Mouse (Mus musculus) forebrain, embryonic 13.5 days (tissue): ENCODE measurements around the gene Specc1l. TPM values are rescaled to one million over a fixed set of nuclear protein-coding genes. Genes with fewer than 3 reads are reported as not detected.

Source experiments
- ATAC-seq: fragments of 200-750 bp; cut with Nextera tagmentation; 2 replicates; pipeline ENCODE4 v1.8.0; 2017
- H3K27ac ChIP-seq: fragments of 300-500 bp; sonication (generic); 2 replicates; pipeline ENCODE4 v1.5.1; 2015; ENCODE audit warnings: inconsistent platforms, mild to moderate bottlenecking, moderate library complexity
- H3K27me3 ChIP-seq: fragments of 300-500 bp; sonication (generic); 2 replicates; pipeline ENCODE4 v1.6.1; 2015; ENCODE audit warnings: mild to moderate bottlenecking, inconsistent platforms
- H3K36me3 ChIP-seq: fragments of 300-500 bp; sonication (generic); 2 replicates; pipeline ENCODE4 v1.6.1; 2015; ENCODE audit warnings: mild to moderate bottlenecking, inconsistent platforms; ENCODE audit not compliant: poor library complexity, severe bottlenecking
- H3K4me1 ChIP-seq: fragments of 300-500 bp; sonication (generic); 2 replicates; pipeline ENCODE4 v1.6.1; 2015; ENCODE audit warnings: inconsistent platforms
- H3K4me2 ChIP-seq: fragments of 300-500 bp; sonication (generic); 2 replicates; pipeline ENCODE4 v1.6.1; 2015; ENCODE audit warnings: inconsistent platforms, mild to moderate bottlenecking, moderate library complexity
- H3K4me3 ChIP-seq: fragments of 300-500 bp; sonication (generic); 2 replicates; pipeline ENCODE4 v1.5.1; 2015; ENCODE audit warnings: mild to moderate bottlenecking, inconsistent platforms
- H3K9ac ChIP-seq: fragments of 300-500 bp; sonication (generic); 2 replicates; pipeline ENCODE4 v1.6.1; 2015; ENCODE audit warnings: mild to moderate bottlenecking, inconsistent platforms
- H3K9me3 ChIP-seq: fragments of 300-500 bp; sonication (generic); replicated peaks from 2 replicates; pipeline ENCODE4 v1.6.1; 2016; ENCODE audit warnings: inconsistent platforms
- WGBS: fragments of 180-500 bp; shearing (Covaris S2); methylation state at CpG from one replicate; pipeline ENCODE4 v1.1.7; 2015; 5-methylcytosine and 5-hydroxymethylcytosine counted together
- polyA plus RNA-seq: library from polyadenylated mRNA; unstranded; fragments of >200 nt; fragmentation: Nextera tagmentation; extraction: Ambion mirVana; gene quantifications from 2 replicates; pipeline ENCODE4 v1.2.1, GENCODE M21; 2015

Specc1l gene
- polyA plus RNA-seq, 1 experiment from 2014 or later = 35.4 TPM

DNA sequence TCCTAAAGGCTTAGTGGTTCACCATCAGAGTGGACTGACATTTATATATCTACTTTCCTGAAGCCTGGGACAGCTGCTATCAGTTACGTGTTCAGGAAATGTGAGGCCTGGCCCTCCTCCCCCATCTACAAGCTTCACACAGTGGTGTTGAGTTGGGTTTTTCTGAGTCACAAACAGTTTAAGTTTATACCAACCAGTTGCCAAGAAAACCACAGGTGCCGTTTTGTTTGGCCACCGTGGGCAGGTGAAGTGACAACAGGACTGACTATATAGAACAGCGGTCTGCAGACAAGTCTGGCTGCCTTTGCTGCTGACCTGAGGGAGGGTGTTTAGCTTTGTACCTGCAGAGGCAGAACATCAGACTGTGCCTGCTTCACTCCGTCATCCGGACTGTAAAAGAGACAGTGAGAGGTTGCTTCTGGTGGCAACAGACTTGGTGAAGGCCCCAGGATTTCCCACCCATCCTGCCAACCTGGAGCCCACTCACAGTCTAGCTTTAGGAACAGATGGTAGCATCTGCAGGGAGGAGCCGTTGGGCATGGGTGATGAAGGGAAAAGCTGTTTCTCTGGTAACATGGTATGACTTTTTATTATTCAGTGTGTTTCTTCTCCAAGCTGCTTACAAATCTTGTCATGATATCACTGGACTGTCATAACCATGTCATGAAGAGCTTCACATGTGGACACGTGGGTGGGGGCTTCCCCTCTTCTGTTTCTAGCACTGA is 91.6 kb downstream of the Specc1l start:
- WGBS = 84% methylated on average over 8 of the region's 8 CpGs
- H3K4me3 ChIP-seq = no peak overlapping the region
- H3K9me3 ChIP-seq = no peaks in the 10 kb centered on the region
- H3K9ac ChIP-seq = no peak overlapping the region
- ATAC-seq = peak; percentile 86
- H3K4me1 ChIP-seq = peaks cover 12% of the 10 kb centered on the region
- H3K27me3 ChIP-seq = no peaks in the 10 kb centered on the region
- peak overlapping the region; percentile 80 for H3K27ac ChIP-seq
- H3K36me3 ChIP-seq = peaks cover 63% of the 10 kb centered on the region
- no peak overlapping the region for H3K4me2 ChIP-seq

DNA sequence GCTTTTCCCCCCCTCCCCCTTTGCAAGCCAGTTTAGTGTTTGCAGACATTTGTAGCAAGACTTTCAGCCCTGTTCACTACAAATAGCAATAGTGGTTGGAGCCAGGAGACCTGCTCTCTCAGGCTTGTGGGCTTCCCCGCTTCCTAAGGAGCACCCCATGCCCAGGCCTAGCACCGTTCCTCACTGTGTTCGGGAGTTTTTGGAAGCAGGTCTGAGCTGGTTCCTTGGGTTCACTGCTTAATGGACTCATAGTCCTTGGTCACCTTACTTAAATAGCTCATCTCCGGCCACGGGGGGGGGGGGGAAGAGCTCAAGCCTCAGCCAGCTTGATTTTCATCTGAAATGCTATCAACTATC is 92.2 kb downstream of the Specc1l start:
- WGBS = 86% methylated on average over 5 of the region's 5 CpGs
- ATAC-seq = no peak; the same call in 1 of the 2 replicates
- H3K36me3 ChIP-seq = peaks cover 63% of the 10 kb centered on the region
- H3K9ac ChIP-seq = no peak overlapping the region; the same call in 1 of the 2 replicates
- H3K4me1 ChIP-seq = peaks cover 12% of the 10 kb centered on the region
- peak overlapping the region; percentile 80 for H3K27ac ChIP-seq
- no peak overlapping the region for H3K4me2 ChIP-seq
- no peaks in the 10 kb centered on the region for H3K9me3 ChIP-seq
- H3K27me3 ChIP-seq = no peaks in the 10 kb centered on the region
- no peak overlapping the region for H3K4me3 ChIP-seq

DNA sequence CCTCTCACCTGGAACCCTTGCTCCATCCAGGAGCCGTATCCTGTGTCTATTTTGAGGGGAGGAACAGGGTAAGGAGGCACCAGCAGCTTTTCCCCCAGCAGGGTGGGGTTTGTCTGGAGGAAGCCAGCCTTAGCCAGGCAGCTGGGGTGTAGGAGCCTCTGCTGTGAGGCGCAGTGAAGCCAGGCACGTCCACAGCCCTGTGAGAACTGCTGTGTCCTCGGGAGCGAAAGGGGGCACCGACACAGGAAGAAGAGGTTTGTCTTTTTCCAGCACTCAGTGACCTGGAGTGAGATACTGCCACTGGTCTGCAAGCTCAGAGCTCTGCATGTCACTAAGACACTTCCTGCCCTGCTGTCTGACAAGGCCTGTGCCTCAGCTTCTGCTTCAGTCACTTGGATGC is 92.5 kb downstream of the Specc1l start:
- H3K4me3 ChIP-seq = no peak overlapping the region
- no peaks in the 10 kb centered on the region for H3K27me3 ChIP-seq
- ATAC-seq = 0 out of 2 replicates have a peak, but pooled peaks have one; percentile 22
- no peak overlapping the region; the same call in 1 of the 2 replicates for H3K9ac ChIP-seq
- WGBS = 69% methylated on average over 6 of the region's 6 CpGs
- no peaks in the 10 kb centered on the region for H3K9me3 ChIP-seq
- H3K4me1 ChIP-seq = peaks cover 12% of the 10 kb centered on the region
- H3K36me3 ChIP-seq = peaks cover 64% of the 10 kb centered on the region
- H3K27ac ChIP-seq = peak overlapping the region; percentile 80
- H3K4me2 ChIP-seq = no peak overlapping the region

DNA sequence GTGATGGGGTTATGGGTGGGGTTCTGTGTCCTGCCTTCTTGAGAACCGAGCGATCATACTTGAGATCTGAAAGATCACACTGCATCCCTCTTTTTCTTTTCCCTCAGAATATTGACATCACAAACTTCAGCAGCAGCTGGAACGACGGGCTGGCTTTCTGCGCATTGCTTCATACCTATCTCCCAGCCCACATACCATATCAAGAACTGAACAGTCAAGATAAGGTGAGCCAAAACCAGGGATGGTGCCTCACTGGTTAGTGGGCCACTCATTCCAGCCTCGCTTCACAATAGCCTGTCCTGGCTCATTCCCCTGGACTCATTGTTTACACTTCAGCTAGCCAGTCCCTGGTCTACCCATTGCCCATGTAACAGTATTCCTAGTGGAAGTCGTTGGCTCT is 95.3 kb downstream of the Specc1l start:
- no peak overlapping the region for H3K27ac ChIP-seq
- H3K36me3 ChIP-seq = peaks cover 72% of the 10 kb centered on the region
- no peak for ATAC-seq
- H3K4me2 ChIP-seq = no peak overlapping the region
- no peaks in the 10 kb centered on the region for H3K27me3 ChIP-seq
- peaks cover 12% of the 10 kb centered on the region for H3K4me1 ChIP-seq
- no peak overlapping the region for H3K4me3 ChIP-seq
- no peaks in the 10 kb centered on the region for H3K9me3 ChIP-seq
- 98% methylated on average over 7 of the region's 7 CpGs for WGBS
- H3K9ac ChIP-seq = no peak overlapping the region

DNA sequence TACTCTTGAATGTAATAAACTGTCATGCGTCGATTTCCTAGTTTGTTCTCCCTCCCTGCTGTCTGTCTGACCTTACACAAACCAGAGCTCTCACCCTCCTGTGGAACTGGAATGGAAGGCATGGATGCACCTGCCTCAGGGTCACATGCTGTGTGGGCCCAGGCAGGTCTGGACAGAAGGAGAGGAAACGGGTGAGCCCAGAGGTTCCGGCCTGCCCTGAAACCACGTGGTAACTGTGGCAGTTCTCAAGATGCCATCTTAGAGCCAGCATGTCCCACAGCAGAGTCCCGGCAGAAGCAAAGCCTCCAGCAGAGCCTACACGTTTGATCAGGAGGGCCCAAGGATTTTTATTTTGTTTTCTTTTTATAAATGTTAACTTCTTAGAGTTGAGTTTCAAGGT is 100.5 kb downstream of the Specc1l start:
- ATAC-seq = no peak
- WGBS = 92% methylated on average over 7 of the region's 7 CpGs
- Histone ChIP-seq H3K4me3 (no peak overlapping the region), H3K27me3 (peaks cover 17% of the 10 kb centered on the region), H3K36me3 (peaks cover 54% of the 10 kb centered on the region), H3K4me1 (peaks cover 10% of the 10 kb centered on the region), H3K27ac (no peak overlapping the region), H3K4me2 (no peak overlapping the region), H3K9ac (no peak overlapping the region), H3K9me3 (no peaks in the 10 kb centered on the region)

DNA sequence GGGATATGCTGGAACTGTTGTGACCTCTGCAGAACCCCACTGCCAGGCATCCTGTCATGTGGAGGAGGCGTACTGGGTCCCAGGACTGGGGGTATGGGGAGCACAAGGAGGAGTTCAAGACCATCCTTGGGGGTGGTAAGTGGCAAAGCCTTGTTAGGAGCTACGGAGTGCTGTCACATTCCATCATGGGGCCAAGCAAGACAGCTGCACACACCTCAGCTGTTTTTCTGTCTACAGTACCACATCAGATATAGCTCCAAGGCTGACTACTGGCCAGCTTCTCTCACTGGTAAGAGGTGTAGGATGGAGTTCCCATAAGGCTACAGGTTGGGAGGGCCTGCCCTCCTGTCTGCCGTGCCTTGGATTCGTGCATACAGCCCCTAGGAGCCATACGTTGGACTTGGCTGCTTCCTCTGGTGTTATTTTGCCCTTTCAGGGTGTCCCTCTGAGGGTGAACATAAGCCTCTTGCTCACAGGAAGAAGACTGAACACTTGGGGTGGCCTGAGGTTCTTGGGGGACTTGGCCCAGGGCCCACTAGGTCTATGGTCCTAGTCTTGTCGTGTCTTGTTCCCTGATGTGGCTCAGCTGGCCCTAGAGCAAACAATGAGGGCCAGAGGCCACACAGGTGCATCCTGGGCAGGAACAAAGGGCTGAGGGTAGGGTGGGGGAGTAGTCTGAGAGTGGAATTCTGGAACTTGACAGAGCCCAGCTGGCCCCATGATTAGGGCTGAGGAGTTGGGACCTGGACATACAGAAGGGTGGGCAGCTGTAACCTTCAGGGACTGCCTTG is 102.5 kb downstream of the Specc1l start:
- H3K4me2 ChIP-seq = no peak overlapping the region
- no peak overlapping the region for H3K9ac ChIP-seq
- H3K4me1 ChIP-seq = peaks cover 13% of the 10 kb centered on the region
- ATAC-seq = no peak
- H3K27ac ChIP-seq = no peak overlapping the region
- no peak overlapping the region for H3K4me3 ChIP-seq
- H3K27me3 ChIP-seq = peaks cover 38% of the 10 kb centered on the region
- peaks cover 34% of the 10 kb centered on the region for H3K36me3 ChIP-seq
- no peaks in the 10 kb centered on the region for H3K9me3 ChIP-seq
- 72% methylated on average over 6 of the region's 6 CpGs for WGBS

DNA sequence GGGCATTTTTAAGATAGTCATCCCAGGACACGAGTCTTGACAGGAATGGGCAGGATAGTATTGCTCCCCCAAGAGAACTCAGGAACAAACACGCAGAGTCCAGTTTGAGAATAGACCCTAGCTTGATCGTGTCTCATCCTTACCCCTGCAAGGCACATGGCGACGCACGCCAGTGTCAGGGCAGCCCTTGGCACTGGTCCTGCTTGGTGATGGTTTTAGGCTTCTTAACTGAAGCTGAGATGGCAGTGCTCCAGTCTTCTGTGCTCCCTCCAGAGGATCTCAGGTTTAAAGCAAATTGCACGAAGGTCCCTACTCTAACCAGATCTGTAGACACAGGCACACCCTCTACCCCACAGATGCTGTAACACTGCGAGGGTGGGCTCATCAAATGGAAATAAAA is 103.9 kb downstream of the Specc1l start:
- Histone ChIP-seq H3K27ac (no peak overlapping the region), H3K27me3 (peaks cover 45% of the 10 kb centered on the region), H3K36me3 (peaks cover 20% of the 10 kb centered on the region), H3K9ac (no peak overlapping the region), H3K9me3 (no peaks in the 10 kb centered on the region), H3K4me1 (peaks cover 13% of the 10 kb centered on the region), H3K4me2 (no peak overlapping the region), H3K4me3 (no peak overlapping the region)
- WGBS = 81% methylated on average over 8 of the region's 8 CpGs
- ATAC-seq = no peak

DNA sequence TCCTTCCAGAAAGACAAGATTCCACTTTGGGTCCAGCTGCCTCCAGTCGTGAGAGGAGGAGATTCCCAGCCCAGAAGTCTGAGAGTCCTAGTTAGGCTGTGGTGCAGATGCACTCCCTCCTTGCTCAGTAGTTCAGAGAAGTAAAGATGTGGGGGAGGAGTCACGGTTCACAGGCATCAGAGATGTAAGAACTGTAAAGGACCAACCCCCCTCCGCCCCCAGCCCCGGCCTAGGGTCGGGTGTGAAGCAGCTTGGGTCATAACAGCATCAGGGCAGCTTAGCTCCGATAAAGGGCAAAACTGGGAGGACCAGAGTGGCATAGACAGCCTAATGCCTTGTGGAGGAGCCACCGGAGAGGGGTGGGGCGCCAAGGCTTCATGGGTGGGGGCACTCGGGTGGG is 104.6 kb downstream of the Specc1l start:
- WGBS = 12% methylated on average over 8 of the region's 9 CpGs
- Histone ChIP-seq H3K4me1 (peaks cover 13% of the 10 kb centered on the region), H3K9me3 (no peaks in the 10 kb centered on the region), H3K27ac (no peak overlapping the region), H3K4me3 (peak overlapping the region; percentile 42), H3K36me3 (peaks cover 13% of the 10 kb centered on the region), H3K27me3 (peaks cover 45% of the 10 kb centered on the region), H3K4me2 (peak overlapping the region; percentile 66), H3K9ac (peak overlapping the region; percentile 58)
- ATAC-seq = peak; percentile 62

DNA sequence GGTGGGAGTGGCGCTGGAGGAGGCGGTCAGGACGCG is 104.8 kb downstream of the Specc1l start, which contains the start of gene Adora2a:
Gene Adora2a (plus strand): TSS at position 6 of the 36 bp plus-strand sequence.
- peak within 1 kb of the TSS; percentile 66 for H3K4me2 ChIP-seq
- H3K36me3 ChIP-seq = peaks cover 11% of the 10 kb centered on the region
- ATAC-seq = no peak
- H3K4me1 ChIP-seq = peaks cover 13% of the 10 kb centered on the region
- H3K9ac ChIP-seq = peak within 1 kb of the TSS; percentile 58
- H3K9me3 ChIP-seq = no peaks in the 10 kb centered on the region
- H3K27me3 ChIP-seq = peaks cover 45% of the 10 kb centered on the region
- H3K4me3 ChIP-seq = peak within 1 kb of the TSS; percentile 42
- no CpG with 5 or more reads among the region's 4 CpGs for WGBS
- H3K27ac ChIP-seq = no peak within 1 kb of the TSS

DNA sequence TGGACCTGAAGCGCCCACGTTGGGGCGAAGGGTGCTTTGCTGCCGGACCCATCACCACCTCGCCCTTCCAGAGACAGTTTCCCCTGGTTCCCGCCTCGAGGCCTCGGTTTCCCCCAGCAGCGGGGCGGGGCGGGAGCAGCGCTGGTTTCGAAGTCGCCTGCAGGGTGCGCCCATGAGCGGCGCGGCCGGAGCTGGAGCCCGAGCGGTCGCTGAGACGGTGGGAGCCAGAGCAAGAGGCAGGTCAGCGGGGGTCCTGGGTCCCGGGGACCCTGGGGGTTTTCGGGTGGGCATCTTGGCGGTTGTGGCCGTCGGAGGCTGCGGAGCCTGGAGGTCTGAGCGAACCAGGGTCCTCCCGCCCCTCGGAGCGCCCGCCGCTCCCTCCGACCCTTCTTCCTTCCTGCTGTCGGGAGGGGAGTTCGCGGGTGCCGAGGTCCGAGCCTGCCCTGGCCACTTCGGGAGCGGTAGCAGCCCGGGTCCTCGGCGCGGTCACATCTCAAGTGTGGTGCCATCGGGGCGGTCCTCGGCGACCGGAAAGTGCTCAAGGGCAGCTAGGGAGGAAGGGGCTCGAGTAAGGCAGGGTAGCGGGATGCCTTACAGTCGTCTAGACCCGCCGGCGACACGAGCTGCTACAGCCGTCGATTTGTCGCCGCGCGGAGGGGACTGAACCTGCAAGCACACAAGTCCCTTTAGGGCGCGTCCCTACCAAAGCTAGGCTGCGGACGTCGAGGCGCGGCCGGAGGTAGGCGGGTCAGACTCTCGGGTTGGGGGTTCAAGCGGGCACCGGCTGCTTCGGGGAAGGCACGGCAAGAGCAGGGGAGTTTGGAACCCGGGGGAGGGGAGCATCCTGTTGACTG is 105.3 kb downstream of the Specc1l start:
- Histone ChIP-seq H3K4me2 (peak overlapping the region; percentile 66), H3K9me3 (no peaks in the 10 kb centered on the region), H3K4me1 (peaks cover 13% of the 10 kb centered on the region), H3K4me3 (peak overlapping the region; percentile 42), H3K27me3 (peaks cover 45% of the 10 kb centered on the region), H3K36me3 (0 out of 2 replicates have a peak, but pooled peaks cover 7% of the 10 kb centered on the region), H3K27ac (no peak overlapping the region), H3K9ac (peak overlapping the region; percentile 58)
- 1% methylated on average over 71 of the region's 81 CpGs for WGBS
- peak; percentile 76 for ATAC-seq

DNA sequence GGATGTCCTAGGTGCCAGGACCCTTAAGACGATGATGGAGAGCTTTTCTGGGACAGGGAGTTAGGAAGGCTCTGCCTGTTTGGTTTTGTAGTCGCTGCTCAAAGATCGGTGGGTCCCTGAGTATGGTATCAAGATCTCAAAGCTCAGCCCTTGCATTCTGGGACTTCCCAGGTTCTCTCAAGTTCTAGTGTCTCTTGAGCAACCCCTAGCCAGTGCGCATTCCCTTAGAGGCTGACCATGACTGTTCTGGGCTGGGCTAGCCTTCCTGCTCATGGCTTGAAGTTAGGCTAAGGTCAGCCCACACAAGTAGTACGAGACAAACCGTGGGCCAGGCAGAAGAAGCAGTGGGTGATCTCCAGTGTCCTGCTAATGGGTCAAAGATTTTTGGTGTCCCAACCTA is 106.3 kb downstream of the Specc1l start:
- Histone ChIP-seq H3K27me3 (peaks cover 45% of the 10 kb centered on the region), H3K9ac (no peak overlapping the region), H3K4me2 (no peak overlapping the region; the same call in 1 of the 2 replicates), H3K4me1 (peaks cover 13% of the 10 kb centered on the region), H3K4me3 (no peak overlapping the region), H3K27ac (no peak overlapping the region), H3K9me3 (no peaks in the 10 kb centered on the region), H3K36me3 (no peaks in the 10 kb centered on the region)
- ATAC-seq = no peak
- 90% methylated on average over 6 of the region's 6 CpGs for WGBS

DNA sequence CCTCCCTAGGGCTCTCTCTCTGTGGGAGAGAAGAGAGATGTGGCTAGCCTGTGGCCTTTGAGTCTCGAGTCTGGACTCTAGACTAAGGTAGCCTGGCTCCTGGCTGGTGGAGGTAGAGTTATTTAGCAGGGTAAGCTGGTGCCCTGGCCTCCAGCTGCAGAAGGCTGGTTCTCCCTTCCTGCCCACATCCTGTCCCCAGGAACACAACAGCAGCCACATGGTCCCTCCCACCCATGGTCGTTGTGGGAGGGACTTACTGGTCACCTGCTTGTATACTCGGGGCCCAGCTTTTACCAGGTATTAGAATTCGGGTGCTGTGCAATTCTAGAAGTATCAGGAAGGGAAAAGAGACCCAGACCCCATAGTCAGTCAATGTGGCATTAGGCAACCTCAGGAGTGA is 108.4 kb downstream of the Specc1l start:
- Histone ChIP-seq H3K4me3 (no peak overlapping the region), H3K9ac (no peak overlapping the region), H3K27me3 (peaks cover 42% of the 10 kb centered on the region), H3K36me3 (no peaks in the 10 kb centered on the region), H3K4me2 (no peak overlapping the region), H3K9me3 (no peaks in the 10 kb centered on the region), H3K4me1 (peaks cover 13% of the 10 kb centered on the region), H3K27ac (no peak overlapping the region)
- WGBS = 69% methylated on average over 4 of the region's 4 CpGs
- ATAC-seq = no peak
